Mouse (Mus musculus): ENCODE measurements at regions not wholly inside any gene's neighbourhood (a gene's known extent, or its start where the extent isn't known, plus 50 kb on each side); places are given as distances from the start of the nearest gene placed in this dataset.

DNA sequence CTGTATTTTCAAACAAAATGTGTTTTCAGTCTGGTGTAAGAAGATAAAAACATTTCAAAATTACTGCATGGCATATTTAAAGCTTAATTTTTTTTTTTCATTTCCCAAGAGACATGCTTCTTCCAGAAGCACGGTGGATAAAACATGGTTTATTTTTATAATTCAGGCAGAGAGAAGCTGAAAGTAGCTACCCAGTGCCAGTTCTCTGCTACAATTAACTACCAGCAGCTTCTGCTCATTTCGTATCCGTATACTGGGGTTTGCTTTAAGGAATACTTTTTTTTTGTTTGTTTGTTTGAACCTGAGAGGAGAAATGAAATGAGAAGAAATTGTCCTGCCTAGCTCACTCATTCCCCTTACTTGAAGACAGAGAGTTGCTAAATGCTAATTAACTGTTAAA lies 98.9 kb upstream of the Tmtc1 start:
- DNase-seq (ENCODE audit: low read depth, low spot score) = no peak

DNA sequence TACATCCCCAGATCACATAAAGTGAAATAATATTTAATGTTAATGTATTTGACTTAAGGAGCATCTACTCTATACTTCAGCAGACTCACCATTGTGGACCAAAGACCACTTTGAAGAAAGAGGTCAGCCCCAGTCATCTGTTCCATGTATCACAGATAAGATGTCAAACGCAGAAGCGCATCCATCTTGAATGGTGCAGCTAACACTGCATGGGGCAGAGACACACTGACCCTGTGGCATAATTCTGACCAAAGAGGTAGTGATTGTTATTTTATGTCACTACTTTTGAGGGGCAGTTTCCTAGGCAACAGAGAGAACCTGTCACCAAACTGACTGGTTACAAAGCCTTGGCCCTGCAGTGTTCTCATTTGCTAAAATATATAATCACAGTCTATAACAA lies 97.8 kb upstream of the Tmtc1 start:
- no peak for DNase-seq (ENCODE audit: low read depth, low spot score)

DNA sequence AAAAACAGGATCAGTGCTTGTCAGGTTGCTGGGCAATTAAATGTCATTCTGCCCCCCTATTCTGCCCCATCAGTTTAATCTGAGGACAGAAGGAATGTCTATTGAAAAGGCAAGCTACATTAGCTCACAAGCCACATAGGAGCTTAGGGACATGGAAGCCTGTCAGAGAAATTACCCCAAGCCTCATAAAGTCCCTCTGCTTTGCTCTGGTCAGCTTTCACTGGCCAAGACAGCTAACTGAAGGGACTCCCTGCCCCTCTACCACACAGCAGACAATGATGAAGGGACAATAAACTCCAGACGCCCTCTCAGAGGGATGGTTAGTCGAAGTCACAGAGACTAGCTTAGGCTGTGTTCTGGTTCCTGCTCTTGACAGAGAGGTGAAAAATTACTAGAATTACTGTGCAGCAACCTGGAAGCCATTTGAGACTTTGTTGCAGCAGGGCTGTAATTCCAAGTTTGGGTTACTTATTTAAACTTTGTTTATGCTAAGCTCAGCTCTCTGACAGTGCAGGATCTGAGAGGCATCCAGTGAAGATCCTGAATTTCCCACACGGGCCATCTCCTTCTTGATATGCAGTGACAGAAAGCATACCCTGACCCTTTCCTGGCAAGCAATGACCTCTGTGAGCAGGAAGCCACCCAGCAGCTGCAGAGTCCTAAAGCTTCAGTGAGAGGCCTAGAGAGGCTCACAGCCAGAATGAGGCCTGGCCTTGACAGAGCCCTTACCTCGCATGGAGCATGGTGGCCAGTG lies 95.2 kb upstream of the Tmtc1 start:
- no peak for DNase-seq (ENCODE audit: low read depth, low spot score)

DNA sequence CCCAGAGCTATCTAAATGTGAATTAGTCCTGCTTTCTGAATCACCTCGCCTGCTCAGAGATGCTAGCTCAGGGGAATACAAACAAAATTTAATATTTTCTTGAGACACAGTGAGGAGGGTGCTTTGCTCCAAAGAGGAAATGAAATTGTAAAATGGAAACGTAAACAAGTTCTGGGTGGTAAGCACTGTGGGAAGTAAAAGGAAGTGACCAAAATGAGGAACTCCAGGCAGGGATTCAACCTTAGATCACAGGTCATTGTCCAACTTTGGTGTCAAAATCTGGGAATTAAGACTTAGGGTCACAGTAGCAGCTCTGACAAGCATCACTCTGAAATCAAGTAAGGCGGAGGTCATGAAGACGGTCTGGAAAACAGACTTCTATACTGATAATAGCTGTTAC lies 90.2 kb upstream of the Tmtc1 start:
- DNase-seq (ENCODE audit: low read depth, low spot score) = no peak

DNA sequence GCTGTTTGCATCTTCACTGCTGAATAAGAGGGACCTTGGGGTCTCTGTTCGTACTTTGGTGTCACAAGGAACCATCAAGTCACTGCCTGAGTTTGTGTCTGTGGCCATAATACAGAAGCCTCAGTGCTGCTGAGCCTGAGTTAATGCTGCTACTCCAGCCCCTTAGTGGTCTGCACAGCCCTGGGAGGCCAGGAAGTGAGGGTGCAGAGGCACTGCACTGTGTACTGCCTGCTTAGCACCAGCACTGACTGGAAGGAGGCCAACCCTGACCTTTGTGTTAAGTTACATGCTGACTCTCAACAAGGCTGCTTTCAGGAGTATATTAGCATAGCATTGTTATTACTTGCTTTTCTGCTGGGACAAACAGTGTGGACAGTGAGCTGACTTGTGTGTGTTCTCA lies 86.9 kb upstream of the Tmtc1 start:
- no peak for DNase-seq (ENCODE audit: low read depth, low spot score)

DNA sequence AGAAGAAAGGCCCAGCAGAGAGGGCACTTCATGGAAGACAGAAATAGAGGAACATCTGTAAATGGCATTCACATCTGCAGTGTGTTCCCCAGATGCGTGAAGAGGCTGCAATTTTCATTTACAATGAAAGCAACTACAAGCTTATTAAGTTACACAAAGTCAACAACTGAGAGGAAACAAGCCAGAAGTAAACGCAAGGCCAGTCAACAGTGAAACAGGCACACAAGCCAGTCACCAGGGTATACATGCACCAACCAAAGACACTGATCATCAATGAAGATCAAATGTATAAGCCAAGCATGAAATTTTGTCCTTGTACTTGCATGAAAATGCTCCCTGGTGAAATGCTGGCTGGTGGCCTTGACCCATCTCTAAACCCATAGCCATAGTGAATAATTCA lies 84.4 kb upstream of the Tmtc1 start:
- DNase-seq (ENCODE audit: low read depth, low spot score) = no peak

DNA sequence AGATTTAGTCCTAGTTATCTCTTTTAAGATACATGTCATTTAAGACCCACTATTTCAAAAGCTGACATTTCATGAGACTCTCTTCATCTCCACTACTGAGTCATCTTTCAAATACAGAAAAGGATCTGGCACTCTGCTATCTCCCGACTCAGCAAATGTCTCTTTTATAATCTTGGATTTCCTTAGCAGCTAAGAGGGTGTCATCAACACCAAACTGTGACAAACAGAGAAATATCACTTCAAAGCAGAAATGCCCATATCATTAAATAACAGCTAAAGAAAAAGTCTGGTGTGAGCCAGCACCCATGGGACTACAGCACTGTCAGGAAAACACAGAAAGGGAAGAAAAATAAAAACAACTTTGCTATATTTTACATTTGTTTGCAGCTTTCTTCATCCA lies 78.7 kb upstream of the Tmtc1 start:
- no peak for DNase-seq (ENCODE audit: low read depth, low spot score)

DNA sequence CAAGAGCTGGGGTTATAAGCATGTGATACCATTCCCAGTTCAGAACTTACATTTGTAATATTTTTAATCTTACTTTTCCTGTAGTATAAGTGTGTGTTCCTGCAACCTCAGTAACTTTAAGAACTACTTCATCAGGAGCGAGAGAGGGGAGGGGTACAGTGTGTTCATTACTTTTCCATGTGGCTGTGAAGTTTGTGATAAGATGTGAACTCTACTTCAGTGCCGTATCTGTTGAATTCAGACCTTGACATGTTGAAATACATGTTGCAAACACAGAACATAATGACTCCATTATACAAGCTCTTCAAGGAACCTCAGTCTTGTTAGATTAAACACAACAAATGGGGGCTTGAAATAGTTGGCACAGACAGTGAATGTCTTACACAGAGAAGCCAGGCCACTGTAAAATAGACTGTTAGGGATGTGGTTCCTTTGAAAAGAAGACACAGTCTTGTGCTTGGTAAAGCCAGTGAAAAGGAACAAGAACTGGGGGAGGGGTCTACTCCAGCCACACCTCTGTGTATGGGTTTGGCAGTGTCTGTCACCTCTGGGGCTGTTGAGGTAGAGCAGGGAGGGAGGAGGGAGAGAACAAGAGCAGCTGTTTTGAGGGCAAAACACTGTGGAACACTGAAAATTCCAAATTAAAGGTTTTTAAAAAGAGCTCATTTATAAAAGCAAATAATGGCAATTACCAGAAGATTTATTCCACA lies 73.5 kb upstream of the Tmtc1 start:
- DNase-seq (ENCODE audit: low read depth, low spot score) = no peak

DNA sequence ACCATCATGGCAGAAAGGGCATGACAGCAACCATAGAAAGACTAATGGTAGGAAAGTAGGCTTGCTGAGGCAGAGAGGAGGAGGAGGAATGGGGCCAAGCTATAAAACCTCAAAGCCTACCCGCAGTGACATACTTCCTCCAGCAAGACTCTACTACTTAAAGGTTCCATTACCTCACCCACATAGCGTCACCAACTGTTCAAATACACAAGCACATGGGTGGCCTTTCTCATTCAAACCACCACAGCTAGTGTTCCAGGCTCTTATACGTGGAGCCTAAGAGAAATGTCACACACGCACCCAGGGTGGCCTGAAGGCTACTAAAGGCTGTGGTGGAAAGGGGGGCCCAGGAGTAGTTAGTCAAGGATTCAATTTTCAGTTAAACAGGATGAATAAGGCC lies 72.5 kb upstream of the Tmtc1 start:
- no peak for DNase-seq (ENCODE audit: low read depth, low spot score)

DNA sequence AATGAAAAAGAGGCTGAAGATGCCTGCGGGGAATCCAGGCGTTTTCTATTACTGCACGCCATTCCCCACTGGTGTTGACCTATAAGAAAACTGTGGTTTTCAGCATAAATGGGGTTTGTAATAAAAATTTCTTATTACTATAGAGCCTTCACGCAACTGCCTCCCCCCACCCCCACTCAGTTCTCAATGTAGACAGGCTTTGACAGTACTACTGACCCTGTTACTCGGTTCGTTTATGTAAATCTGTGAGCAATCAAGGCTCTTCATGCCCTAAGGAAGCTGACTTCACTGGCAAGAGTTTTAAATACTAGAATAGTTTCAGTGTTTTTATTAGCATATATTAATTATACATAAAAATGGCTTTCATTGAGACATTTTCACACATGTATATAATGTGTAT lies 70.9 kb upstream of the Tmtc1 start:
- no peak for DNase-seq (ENCODE audit: low read depth, low spot score)

DNA sequence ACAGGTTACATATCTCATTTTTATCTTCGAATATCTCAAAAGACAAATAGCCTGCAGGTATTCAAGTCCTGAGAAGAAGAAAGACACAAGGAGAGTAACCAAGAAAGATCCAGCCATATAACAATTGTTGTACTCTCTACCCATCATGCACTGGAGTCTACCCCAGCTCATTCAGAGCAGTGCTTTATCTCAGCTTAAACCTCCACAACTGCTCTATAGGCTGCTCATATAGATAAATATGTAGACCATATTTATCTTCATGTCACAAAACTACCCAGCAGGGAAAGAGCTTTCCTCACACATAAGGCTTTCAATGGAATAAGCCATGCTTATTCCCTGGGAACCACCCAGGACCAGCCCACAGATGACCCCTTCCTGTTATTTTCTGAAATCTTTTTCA lies 70.5 kb upstream of the Tmtc1 start:
- no peak for DNase-seq (ENCODE audit: low read depth, low spot score)

DNA sequence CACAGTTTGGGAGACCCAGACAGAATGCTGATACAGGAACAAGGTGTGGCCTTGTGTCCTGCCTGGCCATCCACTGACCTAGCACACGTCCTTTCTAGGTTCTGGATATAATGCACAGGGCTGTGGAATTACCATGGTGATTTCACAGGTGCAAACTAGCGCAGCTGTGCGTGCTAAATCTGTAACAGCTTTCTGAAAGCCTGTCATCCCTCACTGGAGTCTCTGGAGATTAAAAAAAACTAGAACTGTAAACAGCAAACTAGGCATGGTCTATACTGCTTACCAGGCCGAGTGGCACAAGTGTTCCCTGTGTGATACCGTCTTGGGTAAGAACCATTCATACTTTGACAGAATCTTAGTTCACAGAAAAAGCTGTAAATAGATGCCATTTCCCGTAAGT lies 69.9 kb upstream of the Tmtc1 start:
- no peak for DNase-seq (ENCODE audit: low read depth, low spot score)

DNA sequence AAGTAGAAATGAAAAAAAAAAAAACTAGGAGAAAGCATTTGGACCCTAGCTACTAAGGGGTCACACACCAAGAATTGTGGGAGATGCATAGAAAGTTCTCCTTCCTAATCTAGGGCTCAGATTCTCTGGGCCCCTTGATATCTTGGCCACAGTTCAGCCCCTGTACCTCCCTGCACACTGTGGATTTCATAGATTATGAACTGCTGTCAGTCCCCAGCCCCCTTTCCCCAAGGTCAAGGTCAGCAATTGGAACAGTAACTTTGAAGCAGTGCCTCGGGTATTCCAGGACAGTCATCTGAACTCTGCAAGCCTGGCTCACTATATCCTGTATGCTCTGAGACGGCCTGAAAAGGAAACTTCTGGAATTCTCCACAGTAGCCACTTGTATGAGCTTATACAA lies 68.9 kb upstream of the Tmtc1 start:
- no peak for DNase-seq (ENCODE audit: low read depth, low spot score)

DNA sequence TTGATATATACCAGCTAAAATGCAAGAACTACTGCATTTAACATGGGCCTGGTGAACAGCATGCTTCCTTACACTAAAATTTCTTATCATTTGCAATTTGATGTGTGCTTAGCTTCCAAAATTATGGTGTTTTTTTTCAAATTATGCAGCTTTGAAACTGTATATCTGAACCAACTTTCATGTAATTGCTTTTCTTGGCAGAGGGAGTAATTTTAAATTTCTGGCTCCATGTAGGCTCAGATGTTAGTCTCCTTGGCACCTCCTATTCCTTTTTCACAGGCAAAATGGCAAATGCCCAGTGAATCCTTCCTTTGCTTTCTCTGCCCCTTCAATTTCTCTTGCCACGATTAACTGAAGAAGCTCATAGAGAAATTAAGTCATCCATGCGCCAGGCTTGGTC lies 61.1 kb upstream of the Tmtc1 start:
- DNase-seq (ENCODE audit: low read depth, low spot score) = no peak

DNA sequence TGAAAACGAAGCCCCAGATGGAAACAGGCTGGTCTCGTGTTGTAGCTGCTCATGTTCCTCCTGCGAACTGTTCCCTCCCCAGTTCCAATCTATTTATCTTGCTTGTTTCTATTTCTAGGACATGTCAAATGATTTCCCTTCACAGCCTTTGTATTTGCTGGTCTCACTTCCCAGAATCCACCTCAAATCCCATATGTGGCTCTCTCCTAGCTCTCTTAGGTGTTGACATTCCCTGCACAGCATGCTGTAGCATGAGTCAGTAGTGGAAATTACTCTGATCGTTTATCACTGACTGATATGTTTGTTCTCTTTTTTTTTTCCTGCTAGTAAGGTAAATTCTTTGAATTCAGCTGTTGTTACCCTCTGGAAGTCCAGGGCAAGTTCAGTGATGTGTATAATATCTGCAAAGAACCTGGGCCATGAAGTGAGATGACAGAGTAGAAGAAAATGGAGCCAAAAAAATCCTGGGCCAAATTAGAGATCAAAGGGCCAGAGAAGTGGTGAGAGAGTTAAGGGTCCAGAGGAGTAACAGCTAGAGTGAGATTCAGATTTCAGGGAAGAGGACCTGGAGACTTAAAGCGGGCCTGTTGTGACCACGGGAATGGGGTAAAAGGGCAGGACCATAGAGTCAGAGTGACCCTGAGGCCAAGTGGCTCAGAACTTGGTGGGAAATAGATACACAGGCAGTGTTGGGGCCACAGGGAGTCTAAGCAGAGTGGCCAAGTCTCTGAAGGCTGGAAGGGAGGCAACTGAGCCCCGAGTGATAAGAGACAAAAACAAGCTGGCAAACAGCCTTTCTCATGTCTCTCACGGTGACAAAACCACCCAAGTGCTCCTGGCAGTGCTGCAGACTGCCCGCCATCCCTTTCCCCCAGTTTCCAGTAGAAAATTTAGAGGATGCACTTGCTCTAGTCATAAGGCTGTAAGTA lies 56.3 kb upstream of the Tmtc1 start:
- DNase-seq (ENCODE audit: low read depth, low spot score) = no peak

Measured in embryo, embryonic 11.5 days (tissue).